Mouse (Mus musculus) bone marrow macrophage, adult 2 months (primary cell): ENCODE results near the gene Rcor2.

Source experiments
- CTCF ChIP-seq: IDR thresholded peaks from 2 replicates; pipeline ENCODE4 v1.5.1; 2012; ENCODE audit warnings: low read depth, mild to moderate bottlenecking, low read length, moderate library complexity
- POLR2A ChIP-seq: IDR thresholded peaks from 2 replicates; pipeline ENCODE4 v1.6.1; 2012; ENCODE audit warnings: mild to moderate bottlenecking, low read depth, low read length, borderline replicate concordance

- TF ChIP-seq POLR2A (no peak), CTCF (no peak)
Observed at GRCm38 (mm10) chr19:7302493-7302797, 35.3 kb downstream of the Rcor2 start.
